Mouse (Mus musculus): ENCODE measurements around the gene Inpp1. TPM values are rescaled to one million over a fixed set of nuclear protein-coding genes. Genes with fewer than 3 reads are reported as not detected.

The Inpp1 gene
- polyA plus RNA-seq, 1 experiment from 2014 or later = 7.0 TPM

DNA sequence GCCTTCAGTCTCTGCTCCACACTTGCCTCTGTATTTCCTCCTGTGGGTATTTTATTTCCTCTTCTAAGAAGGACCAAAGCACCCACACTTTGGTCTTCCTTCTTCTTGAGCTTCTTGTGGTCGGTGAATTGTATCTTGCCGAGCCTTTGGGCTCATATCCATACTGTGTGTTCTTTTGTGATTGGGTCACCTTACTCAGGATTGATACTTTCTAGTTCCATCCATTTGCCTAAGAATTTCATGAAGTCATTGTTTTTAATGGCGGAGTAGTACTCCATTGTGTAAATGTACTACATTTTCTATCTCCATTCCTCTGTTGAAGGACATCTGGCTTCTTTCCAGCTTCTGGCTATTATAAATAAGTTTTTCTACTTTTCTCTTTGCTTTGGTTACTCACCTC is 26.9 kb upstream of the Inpp1 start:
- Histone ChIP-seq H3K27ac (ENCODE audit: low read depth, low read length) (no peak overlapping the region; the same call in 1 of the 2 replicates), H3K27me3 (replicated peaks; ENCODE audit: control insufficient read depth, insufficient read depth, low read length) (no peaks in the 10 kb centered on the region), H3K9ac (ENCODE audit: low read depth, low read length) (no peak overlapping the region), H3K4me3 (ENCODE audit: low read depth, low read length) (peak overlapping the region; percentile 37), H3K36me3 (ENCODE audit: control insufficient read depth, insufficient read depth, low read length) (no peaks in the 10 kb centered on the region), H3K4me2 (peak overlapping the region; percentile 83), H3K4me1 (replicated peaks; ENCODE audit: control insufficient read depth, insufficient read depth, low read length) (peaks cover 8% of the 10 kb centered on the region), H3K9me3 (ENCODE audit: control insufficient read depth, low read length) (no peaks in the 10 kb centered on the region)
- WGBS = 9% methylated on average over 3 of the region's 3 CpGs
- ATAC-seq (replicated peaks; ENCODE audit: low FRiP score) (no peak; the same call in 1 of the 2 replicates), DNase-seq (ENCODE audit: low spot score) (no peak)

- no peak overlapping the region for H3K9ac ChIP-seq (ENCODE audit: low read depth, low read length)
- no peaks in the 10 kb centered on the region for H3K27me3 ChIP-seq (replicated peaks; ENCODE audit: control insufficient read depth, insufficient read depth, low read length)
- H3K27ac ChIP-seq (ENCODE audit: low read depth, low read length) = no peak overlapping the region
- H3K4me2 ChIP-seq = no peak overlapping the region
- 98% methylated on average over 3 of the region's 3 CpGs for WGBS
- H3K4me3 ChIP-seq (ENCODE audit: low read depth, low read length) = no peak overlapping the region
- DNase-seq (ENCODE audit: low spot score) = no peak
- no peaks in the 10 kb centered on the region for H3K9me3 ChIP-seq (ENCODE audit: control insufficient read depth, low read length)
- no peak for ATAC-seq (replicated peaks; ENCODE audit: low FRiP score)
- peaks cover 1% of the 10 kb centered on the region; the same call in 1 of the 2 replicates for H3K4me1 ChIP-seq (replicated peaks; ENCODE audit: control insufficient read depth, insufficient read depth, low read length)
- H3K36me3 ChIP-seq (ENCODE audit: control insufficient read depth, insufficient read depth, low read length) = no peaks in the 10 kb centered on the region
Measured at GRCm38 (mm10) chr1:52839099-52839498, 21.6 kb upstream of the Inpp1 start.

DNA sequence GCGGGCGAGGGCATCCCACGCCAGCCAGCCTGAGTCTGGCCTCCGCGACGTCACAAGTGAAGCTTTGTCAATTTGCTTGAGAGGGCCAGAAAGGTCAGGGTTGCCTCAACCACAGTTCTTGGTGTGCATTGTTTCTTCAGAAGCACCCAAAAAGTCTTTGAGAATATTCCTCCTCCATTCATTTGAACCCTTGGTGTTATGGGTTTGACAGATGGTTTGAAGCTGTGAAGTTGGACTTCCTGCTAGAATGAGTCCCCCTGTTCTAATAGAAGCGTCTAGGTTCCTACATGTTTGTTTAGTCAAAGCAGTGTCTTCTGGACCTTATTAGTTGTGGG is 292 bp upstream of the Inpp1 start:
- Histone ChIP-seq H3K9ac (ENCODE audit: low read depth, low read length) (peak overlapping the region; percentile 72), H3K9me3 (ENCODE audit: control insufficient read depth, low read length) (no peaks in the 10 kb centered on the region), H3K27ac (ENCODE audit: low read depth, low read length) (no peak overlapping the region), H3K4me3 (ENCODE audit: low read depth, low read length) (peak overlapping the region; percentile 75), H3K36me3 (ENCODE audit: control insufficient read depth, insufficient read depth, low read length) (no peaks in the 10 kb centered on the region), H3K27me3 (replicated peaks; ENCODE audit: control insufficient read depth, insufficient read depth, low read length) (no peaks in the 10 kb centered on the region), H3K4me2 (peak overlapping the region; percentile 96), H3K4me1 (replicated peaks; ENCODE audit: control insufficient read depth, insufficient read depth, low read length) (peaks cover 8% of the 10 kb centered on the region; the same call in 1 of the 2 replicates)
- DNase-seq (ENCODE audit: low spot score) (no peak), ATAC-seq (replicated peaks; ENCODE audit: low FRiP score) (0 out of 2 replicates have a peak, but pooled peaks have one; percentile 9)
- WGBS = 6% methylated on average over 7 of the region's 7 CpGs

GRCm38 (mm10) chr1:52816232-52816891 is 1.1 kb downstream of the Inpp1 start:
- Histone ChIP-seq H3K9me3 (ENCODE audit: control insufficient read depth, low read length) (no peaks in the 10 kb centered on the region), H3K9ac (ENCODE audit: low read depth, low read length) (peak overlapping the region; percentile 72; the same call in 1 of the 2 replicates)
- 68% methylated on average over 13 of the region's 13 CpGs for WGBS

GRCm38 (mm10) chr1:52808456-52808855 is 9.0 kb downstream of the Inpp1 start:
- no peaks in the 10 kb centered on the region for H3K4me1 ChIP-seq (replicated peaks; ENCODE audit: control insufficient read depth, insufficient read depth, low read length)
- 68% methylated on average over 6 of the region's 6 CpGs for WGBS
- H3K9me3 ChIP-seq (ENCODE audit: control insufficient read depth, low read length) = no peaks in the 10 kb centered on the region
- H3K36me3 ChIP-seq (ENCODE audit: control insufficient read depth, insufficient read depth, low read length) = no peaks in the 10 kb centered on the region; the same call in 1 of the 2 replicates
- H3K27me3 ChIP-seq (replicated peaks; ENCODE audit: control insufficient read depth, insufficient read depth, low read length) = no peaks in the 10 kb centered on the region
- no peak overlapping the region for H3K4me2 ChIP-seq
- H3K27ac ChIP-seq (ENCODE audit: low read depth, low read length) = no peak overlapping the region
- DNase-seq (ENCODE audit: low spot score) = no peak
- no peak for ATAC-seq (replicated peaks; ENCODE audit: low FRiP score)
- no peak overlapping the region for H3K4me3 ChIP-seq (ENCODE audit: low read depth, low read length)
- no peak overlapping the region for H3K9ac ChIP-seq (ENCODE audit: low read depth, low read length)

More at GRCm38 (mm10) chr1:52816232-52816891, 1.1 kb downstream of the Inpp1 start:
- ATAC-seq (replicated peaks; ENCODE audit: low FRiP score) (0 out of 2 replicates have a peak, but pooled peaks have one; percentile 12), DNase-seq (ENCODE audit: low spot score) (no peak)
- H3K4me1 ChIP-seq (replicated peaks; ENCODE audit: control insufficient read depth, insufficient read depth, low read length) = peaks cover 8% of the 10 kb centered on the region; the same call in 1 of the 2 replicates
- peak overlapping the region; percentile 75; the same call in 1 of the 2 replicates for H3K4me3 ChIP-seq (ENCODE audit: low read depth, low read length)
- H3K27me3 ChIP-seq (replicated peaks; ENCODE audit: control insufficient read depth, insufficient read depth, low read length) = no peaks in the 10 kb centered on the region
- no peak overlapping the region for H3K27ac ChIP-seq (ENCODE audit: low read depth, low read length)
- peak overlapping the region; percentile 96 for H3K4me2 ChIP-seq
- H3K36me3 ChIP-seq (ENCODE audit: control insufficient read depth, insufficient read depth, low read length) = no peaks in the 10 kb centered on the region

DNA sequence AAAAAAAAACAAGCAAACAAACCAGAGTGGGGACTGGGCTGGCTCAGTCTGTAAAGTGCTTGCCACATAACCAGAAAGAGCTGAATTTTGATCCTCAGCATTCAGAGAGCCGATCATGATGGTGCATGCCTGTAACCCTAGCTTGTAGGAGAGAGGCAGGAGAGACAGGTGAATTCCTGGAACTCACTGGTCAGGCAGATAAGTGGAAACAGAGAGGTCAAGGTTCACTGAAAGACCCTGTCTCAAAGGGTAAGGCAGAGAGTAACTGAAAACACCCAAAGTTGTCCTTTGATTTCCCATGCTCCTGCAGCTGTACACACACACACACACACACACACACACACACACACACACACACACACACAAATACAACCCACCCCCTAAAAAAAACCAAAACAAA is 12.4 kb downstream of the Inpp1 start:
- WGBS = 64% methylated on average over 1 of the region's 1 CpGs
- H3K4me3 ChIP-seq (ENCODE audit: low read depth, low read length) = no peak overlapping the region
- H3K27me3 ChIP-seq (replicated peaks; ENCODE audit: control insufficient read depth, insufficient read depth, low read length) = no peaks in the 10 kb centered on the region
- H3K9me3 ChIP-seq (ENCODE audit: control insufficient read depth, low read length) = no peaks in the 10 kb centered on the region
- no peaks in the 10 kb centered on the region; the same call in 1 of the 2 replicates for H3K36me3 ChIP-seq (ENCODE audit: control insufficient read depth, insufficient read depth, low read length)
- ATAC-seq (replicated peaks; ENCODE audit: low FRiP score) (no peak), DNase-seq (ENCODE audit: low spot score) (no peak)
- H3K4me1 ChIP-seq (replicated peaks; ENCODE audit: control insufficient read depth, insufficient read depth, low read length) = no peaks in the 10 kb centered on the region; the same call in 1 of the 2 replicates
- H3K9ac ChIP-seq (ENCODE audit: low read depth, low read length) = no peak overlapping the region
- no peak overlapping the region for H3K27ac ChIP-seq (ENCODE audit: low read depth, low read length)
- no peak overlapping the region for H3K4me2 ChIP-seq

- DNase-seq (ENCODE audit: low spot score) (no peak), ATAC-seq (replicated peaks; ENCODE audit: low FRiP score) (no peak)
- Histone ChIP-seq H3K27me3 (replicated peaks; ENCODE audit: control insufficient read depth, insufficient read depth, low read length) (no peaks in the 10 kb centered on the region), H3K36me3 (ENCODE audit: control insufficient read depth, insufficient read depth, low read length) (no peaks in the 10 kb centered on the region; the same call in 1 of the 2 replicates), H3K27ac (ENCODE audit: low read depth, low read length) (no peak overlapping the region), H3K9me3 (ENCODE audit: control insufficient read depth, low read length) (no peaks in the 10 kb centered on the region), H3K9ac (ENCODE audit: low read depth, low read length) (no peak overlapping the region), H3K4me3 (ENCODE audit: low read depth, low read length) (no peak overlapping the region), H3K4me1 (replicated peaks; ENCODE audit: control insufficient read depth, insufficient read depth, low read length) (no peaks in the 10 kb centered on the region; the same call in 1 of the 2 replicates), H3K4me2 (no peak overlapping the region)
- 81% methylated on average over 5 of the region's 5 CpGs for WGBS
Measured at GRCm38 (mm10) chr1:52802406-52802975, 15.0 kb downstream of the Inpp1 start.

DNA sequence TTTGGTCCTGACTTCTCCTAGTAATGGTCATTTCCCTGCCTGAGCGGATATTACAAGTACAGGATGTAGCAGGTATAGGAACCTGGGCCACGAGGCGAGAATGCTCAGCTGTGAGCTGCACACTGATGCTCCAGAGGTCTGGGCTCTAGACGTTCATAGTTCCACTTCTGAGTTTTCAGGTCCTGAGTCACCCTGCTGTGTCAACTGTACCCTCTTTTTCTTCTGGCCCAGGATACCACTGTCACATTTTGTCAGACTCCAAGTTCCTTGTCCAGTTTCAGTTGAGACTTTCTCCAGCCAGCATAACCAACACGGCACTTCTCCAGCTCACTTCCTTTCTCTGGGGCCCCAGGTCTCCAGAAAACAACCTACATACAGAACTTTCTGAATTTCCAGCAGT is 15.8 kb downstream of the Inpp1 start:
- Histone ChIP-seq H3K9ac (ENCODE audit: low read depth, low read length) (no peak overlapping the region), H3K36me3 (ENCODE audit: control insufficient read depth, insufficient read depth, low read length) (no peaks in the 10 kb centered on the region; the same call in 1 of the 2 replicates), H3K9me3 (ENCODE audit: control insufficient read depth, low read length) (no peaks in the 10 kb centered on the region), H3K27ac (ENCODE audit: low read depth, low read length) (no peak overlapping the region), H3K4me1 (replicated peaks; ENCODE audit: control insufficient read depth, insufficient read depth, low read length) (no peaks in the 10 kb centered on the region; the same call in 1 of the 2 replicates), H3K4me2 (no peak overlapping the region), H3K27me3 (replicated peaks; ENCODE audit: control insufficient read depth, insufficient read depth, low read length) (no peaks in the 10 kb centered on the region), H3K4me3 (ENCODE audit: low read depth, low read length) (no peak overlapping the region)
- ATAC-seq (replicated peaks; ENCODE audit: low FRiP score) = no peak
- 64% methylated on average over 5 of the region's 5 CpGs for WGBS
- DNase-seq (ENCODE audit: low spot score) = no peak
